Mouse (Mus musculus): ENCODE results near the gene Herc6.

- no peak for TF ChIP-seq CTCF (IDR thresholded peaks at IDR 0.05; ENCODE audit: extremely low read depth, insufficient read length, insufficient replicate concordance, low read depth, low read length)
- no peak for TF ChIP-seq POLR2A (IDR thresholded peaks at IDR 0.05; ENCODE audit: low read depth, low read length)
Measured at GRCm38 (mm10) chr6:57531441-57531840, 49.4 kb upstream of the Herc6 start.
